Mouse (Mus musculus) MEL (cell line): Measurements from ENCODE around the gene Pcsk4.

Source experiments
- ETS1 ChIP-seq: IDR thresholded peaks from 2 replicates; pipeline ENCODE4 v1.6.1; 2012; ENCODE audit warnings: low read depth, mild to moderate bottlenecking, inconsistent platforms, low read length, improper control_type of control experiment, moderate library complexity
- MAZ ChIP-seq: IDR thresholded peaks from 2 replicates; pipeline ENCODE4 v1.6.1; 2012; ENCODE audit warnings: low read depth, mild to moderate bottlenecking, inconsistent platforms, low read length, improper control_type of control experiment

GRCm38 (mm10) chr10:80342749-80343424 lies 13.6 kb upstream of the Pcsk4 start:
- TF ChIP-seq ETS1: no peak
- TF ChIP-seq MAZ: no peak
